Mouse (Mus musculus): Measurements from ENCODE around the gene Gm7271. TPM values are rescaled to one million over a fixed set of nuclear protein-coding genes. Genes with fewer than 3 reads are reported as not detected.

Gene Gm7271
- polyA plus RNA-seq, 1 experiment from 2014 or later = not detected

DNA sequence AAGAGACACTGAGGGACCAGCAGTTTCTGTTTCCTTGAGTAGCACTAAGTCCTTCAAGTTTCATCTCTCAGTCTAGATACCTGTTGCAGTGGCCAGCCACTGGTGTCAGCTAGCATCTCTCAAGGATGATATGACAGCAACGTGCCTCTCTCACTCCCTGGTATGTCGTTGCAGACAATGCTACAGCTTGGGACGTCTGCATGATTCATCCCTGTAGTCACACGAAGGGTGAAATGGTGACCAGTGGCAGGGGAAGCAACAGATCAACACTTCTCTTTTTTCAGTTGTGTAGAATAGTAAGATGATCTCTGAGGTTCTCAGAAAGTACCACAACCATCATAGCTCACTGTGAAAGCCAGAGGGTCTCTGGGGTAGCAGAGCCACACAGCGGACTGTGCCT lies 40.8 kb downstream of the Gm7271 start:
- Histone ChIP-seq H3K4me3 (ENCODE audit: low read depth, low read length) (no peak overlapping the region), H3K9me3 (ENCODE audit: control insufficient read depth, low read length) (no peaks in the 10 kb centered on the region), H3K9ac (ENCODE audit: low read length) (no peak overlapping the region), H3K27ac (ENCODE audit: low read depth) (no peak overlapping the region), H3K27me3 (replicated peaks; ENCODE audit: control insufficient read depth, insufficient read depth, low read length) (no peaks in the 10 kb centered on the region), H3K36me3 (ENCODE audit: control insufficient read depth, insufficient read depth, low read length) (no peaks in the 10 kb centered on the region), H3K4me1 (replicated peaks; ENCODE audit: control insufficient read depth, insufficient read depth, low read length) (no peaks in the 10 kb centered on the region; the same call in 1 of the 2 replicates), H3K4me2 (ENCODE audit: low read length) (no peak overlapping the region)
- ATAC-seq (replicated peaks; ENCODE audit: low FRiP score, low TSS enrichment, low read depth) (no peak), DNase-seq (ENCODE audit: low spot score) (no peak)
- 72% methylated on average over 5 of the region's 5 CpGs for WGBS

DNA sequence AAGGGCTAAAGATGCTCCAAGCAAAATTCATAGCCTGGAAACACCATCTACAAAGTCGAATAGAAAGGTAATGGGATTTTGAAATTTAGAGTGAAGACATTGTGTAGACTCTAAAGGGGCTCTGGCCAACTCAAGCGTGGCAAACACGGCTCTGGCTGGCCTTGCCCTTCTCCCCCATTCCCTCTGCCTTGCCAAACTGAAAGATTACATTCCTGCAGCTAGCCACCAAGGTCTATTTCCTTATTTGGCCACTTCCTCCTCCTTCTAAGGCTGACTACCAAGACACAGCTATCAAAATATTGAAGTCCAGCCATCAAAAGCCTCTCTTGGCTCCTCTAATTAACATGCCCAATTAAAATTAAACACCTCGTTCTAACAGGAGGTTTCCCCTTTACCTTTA lies 41.2 kb downstream of the Gm7271 start:
- ATAC-seq (replicated peaks; ENCODE audit: low FRiP score, low TSS enrichment, low read depth) (no peak), DNase-seq (ENCODE audit: low spot score) (no peak)
- H3K4me1 ChIP-seq (replicated peaks; ENCODE audit: control insufficient read depth, insufficient read depth, low read length) = peaks cover 4% of the 10 kb centered on the region; the same call in 1 of the 2 replicates
- H3K9me3 ChIP-seq (ENCODE audit: control insufficient read depth, low read length) = no peaks in the 10 kb centered on the region
- 55% methylated on average over 4 of the region's 4 CpGs for WGBS
- H3K36me3 ChIP-seq (ENCODE audit: control insufficient read depth, insufficient read depth, low read length) = no peaks in the 10 kb centered on the region
- no peak overlapping the region for H3K9ac ChIP-seq (ENCODE audit: low read length)
- no peak overlapping the region for H3K4me2 ChIP-seq (ENCODE audit: low read length)
- no peaks in the 10 kb centered on the region for H3K27me3 ChIP-seq (replicated peaks; ENCODE audit: control insufficient read depth, insufficient read depth, low read length)
- no peak overlapping the region for H3K4me3 ChIP-seq (ENCODE audit: low read depth, low read length)
- no peak overlapping the region for H3K27ac ChIP-seq (ENCODE audit: low read depth)

DNA sequence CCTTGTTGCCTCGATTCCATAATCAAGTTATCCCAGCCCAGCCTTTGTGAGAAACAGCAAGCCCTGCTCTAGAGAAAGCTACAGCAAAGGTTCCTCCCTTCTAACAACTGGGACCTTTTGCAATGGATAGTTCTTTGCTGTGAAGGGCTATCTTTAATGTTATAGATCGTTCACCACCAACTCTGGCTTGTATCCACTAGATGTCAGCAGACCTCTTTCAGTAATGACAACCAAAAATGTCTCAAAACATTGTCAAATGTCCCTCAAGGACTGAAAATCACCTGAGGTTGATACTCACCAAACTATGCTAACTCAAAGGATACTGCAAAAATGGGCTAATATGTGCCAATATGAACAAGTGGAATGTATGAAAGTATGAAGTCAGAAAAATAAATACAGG lies 42.0 kb downstream of the Gm7271 start:
- 50% methylated on average over 2 of the region's 2 CpGs for WGBS
- no peaks in the 10 kb centered on the region for H3K9me3 ChIP-seq (ENCODE audit: control insufficient read depth, low read length)
- no peaks in the 10 kb centered on the region for H3K36me3 ChIP-seq (ENCODE audit: control insufficient read depth, insufficient read depth, low read length)
- no peaks in the 10 kb centered on the region for H3K27me3 ChIP-seq (replicated peaks; ENCODE audit: control insufficient read depth, insufficient read depth, low read length)
- no peak overlapping the region for H3K27ac ChIP-seq (ENCODE audit: low read depth)
- no peak overlapping the region for H3K4me2 ChIP-seq (ENCODE audit: low read length)
- H3K9ac ChIP-seq (ENCODE audit: low read length) = no peak overlapping the region
- H3K4me3 ChIP-seq (ENCODE audit: low read depth, low read length) = no peak overlapping the region
- DNase-seq (ENCODE audit: low spot score) = no peak
- H3K4me1 ChIP-seq (replicated peaks; ENCODE audit: control insufficient read depth, insufficient read depth, low read length) = peaks cover 10% of the 10 kb centered on the region; the same call in 1 of the 2 replicates
- no peak for ATAC-seq (replicated peaks; ENCODE audit: low FRiP score, low TSS enrichment, low read depth)

DNA sequence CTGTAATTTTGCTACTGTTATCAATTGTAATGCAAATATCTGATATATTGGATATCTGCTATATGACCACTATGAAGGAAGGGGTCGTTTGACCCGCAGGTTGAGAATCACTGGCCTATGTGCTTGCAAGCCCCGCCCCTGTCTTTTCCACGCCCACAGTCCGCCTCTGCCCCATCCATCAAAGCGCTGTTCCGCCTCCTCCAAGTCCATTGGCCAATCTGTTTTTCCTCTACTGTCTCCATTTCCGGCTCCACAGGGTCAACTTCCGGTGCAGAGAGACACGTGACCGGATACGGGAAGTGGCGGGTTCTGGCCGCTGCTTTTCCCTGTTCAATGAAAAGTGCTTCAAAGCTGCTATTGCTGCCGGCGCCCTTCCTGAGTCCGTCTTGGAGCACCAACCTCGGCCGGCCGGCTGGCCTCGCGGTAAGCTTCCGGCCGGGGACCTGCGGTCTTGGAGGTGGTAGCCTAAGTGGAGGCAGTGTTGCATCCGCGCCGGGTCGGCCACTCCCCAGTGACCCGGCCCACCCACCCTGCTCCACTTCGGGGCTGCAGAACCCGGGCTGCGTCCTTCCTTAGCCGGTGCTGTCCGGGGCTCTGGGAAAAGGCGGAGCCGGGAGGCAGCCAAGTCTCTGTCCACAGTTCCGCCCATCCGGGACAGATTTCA lies 45.3 kb downstream of the Gm7271 start, which contains the start of gene Exoc1:
Gene Exoc1, plus strand, starts transcription at position 272 of the 664 bp plus-strand sequence.
- Histone ChIP-seq H3K4me3 (ENCODE audit: low read depth, low read length) (peak within 1 kb of the TSS; percentile 99), H3K4me2 (ENCODE audit: low read length) (peak within 1 kb of the TSS; percentile 96), H3K27me3 (replicated peaks; ENCODE audit: control insufficient read depth, insufficient read depth, low read length) (no peaks in the 10 kb centered on the region), H3K9me3 (ENCODE audit: control insufficient read depth, low read length) (no peaks in the 10 kb centered on the region), H3K9ac (ENCODE audit: low read length) (peak within 1 kb of the TSS; percentile 85), H3K36me3 (ENCODE audit: control insufficient read depth, insufficient read depth, low read length) (peaks cover 8% of the 10 kb centered on the region; the same call in 1 of the 2 replicates), H3K4me1 (replicated peaks; ENCODE audit: control insufficient read depth, insufficient read depth, low read length) (peaks cover 10% of the 10 kb centered on the region; the same call in 1 of the 2 replicates), H3K27ac (ENCODE audit: low read depth) (peak within 1 kb of the TSS; percentile 88)
- under 1% methylated on average over 39 of the region's 39 CpGs for WGBS
- peak; percentile 94 for DNase-seq (ENCODE audit: low spot score)
- peak; percentile 99 for ATAC-seq (replicated peaks; ENCODE audit: low FRiP score, low TSS enrichment, low read depth)

DNA sequence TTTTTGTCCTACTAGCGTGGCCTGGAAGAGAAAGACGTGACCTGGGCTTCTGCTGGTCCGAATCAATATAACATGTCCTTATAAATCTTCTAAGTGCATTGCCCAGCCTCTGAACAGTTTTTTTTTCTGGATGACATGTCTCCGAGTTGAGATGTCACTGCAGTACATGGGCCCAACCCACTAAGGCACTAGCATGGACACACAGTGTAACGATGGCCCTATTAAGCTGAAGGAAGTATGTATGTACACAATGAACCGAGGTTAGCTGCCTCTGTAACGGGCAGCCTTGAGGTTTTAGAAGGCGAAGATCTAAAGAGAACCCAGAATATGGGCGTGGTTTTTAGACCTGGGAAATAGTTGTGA lies 45.8 kb downstream of the Gm7271 start:
- peak overlapping the region; percentile 99 for H3K4me3 ChIP-seq (ENCODE audit: low read depth, low read length)
- peaks cover 8% of the 10 kb centered on the region; the same call in 1 of the 2 replicates for H3K36me3 ChIP-seq (ENCODE audit: control insufficient read depth, insufficient read depth, low read length)
- peak overlapping the region; percentile 88; the same call in 1 of the 2 replicates for H3K27ac ChIP-seq (ENCODE audit: low read depth)
- H3K9me3 ChIP-seq (ENCODE audit: control insufficient read depth, low read length) = no peaks in the 10 kb centered on the region
- DNase-seq (ENCODE audit: low spot score) (peak; percentile 52), ATAC-seq (replicated peaks; ENCODE audit: low FRiP score, low TSS enrichment, low read depth) (peak; percentile 19; the same call in 1 of the 2 replicates)
- 6% methylated on average over 9 of the region's 9 CpGs for WGBS
- peak overlapping the region; percentile 85 for H3K9ac ChIP-seq (ENCODE audit: low read length)
- peaks cover 10% of the 10 kb centered on the region; the same call in 1 of the 2 replicates for H3K4me1 ChIP-seq (replicated peaks; ENCODE audit: control insufficient read depth, insufficient read depth, low read length)
- no peaks in the 10 kb centered on the region for H3K27me3 ChIP-seq (replicated peaks; ENCODE audit: control insufficient read depth, insufficient read depth, low read length)
- H3K4me2 ChIP-seq (ENCODE audit: low read length) = peak overlapping the region; percentile 96

DNA sequence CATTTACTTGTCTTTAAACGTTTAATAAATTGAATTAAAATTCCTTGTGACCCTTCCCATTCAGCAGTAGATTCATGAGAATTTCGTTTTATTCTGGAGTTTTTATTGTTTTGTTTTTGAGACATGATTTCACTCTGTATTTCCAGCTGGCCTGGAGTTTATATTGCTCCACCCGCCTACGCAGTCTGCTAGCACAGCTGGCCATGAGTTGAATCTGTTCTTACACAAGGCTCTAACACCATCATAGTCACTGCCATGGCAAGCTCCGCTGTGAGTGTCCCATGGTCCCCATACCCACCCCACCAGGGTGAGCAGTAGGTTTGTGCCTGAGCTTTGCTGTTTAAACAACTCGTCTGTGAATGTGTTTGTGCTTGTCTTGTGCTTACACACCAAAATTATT lies 49.3 kb downstream of the Gm7271 start:
- no peak overlapping the region for H3K4me3 ChIP-seq (ENCODE audit: low read depth, low read length)
- peaks cover 39% of the 10 kb centered on the region for H3K36me3 ChIP-seq (ENCODE audit: control insufficient read depth, insufficient read depth, low read length)
- DNase-seq (ENCODE audit: low spot score) (no peak), ATAC-seq (replicated peaks; ENCODE audit: low FRiP score, low TSS enrichment, low read depth) (no peak)
- H3K4me2 ChIP-seq (ENCODE audit: low read length) = no peak overlapping the region
- H3K27me3 ChIP-seq (replicated peaks; ENCODE audit: control insufficient read depth, insufficient read depth, low read length) = no peaks in the 10 kb centered on the region
- no peak overlapping the region for H3K9ac ChIP-seq (ENCODE audit: low read length)
- 81% methylated on average over 6 of the region's 6 CpGs for WGBS
- no peaks in the 10 kb centered on the region for H3K9me3 ChIP-seq (ENCODE audit: control insufficient read depth, low read length)
- H3K4me1 ChIP-seq (replicated peaks; ENCODE audit: control insufficient read depth, insufficient read depth, low read length) = peaks cover 10% of the 10 kb centered on the region; the same call in 1 of the 2 replicates
- H3K27ac ChIP-seq (ENCODE audit: low read depth) = no peak overlapping the region

DNA sequence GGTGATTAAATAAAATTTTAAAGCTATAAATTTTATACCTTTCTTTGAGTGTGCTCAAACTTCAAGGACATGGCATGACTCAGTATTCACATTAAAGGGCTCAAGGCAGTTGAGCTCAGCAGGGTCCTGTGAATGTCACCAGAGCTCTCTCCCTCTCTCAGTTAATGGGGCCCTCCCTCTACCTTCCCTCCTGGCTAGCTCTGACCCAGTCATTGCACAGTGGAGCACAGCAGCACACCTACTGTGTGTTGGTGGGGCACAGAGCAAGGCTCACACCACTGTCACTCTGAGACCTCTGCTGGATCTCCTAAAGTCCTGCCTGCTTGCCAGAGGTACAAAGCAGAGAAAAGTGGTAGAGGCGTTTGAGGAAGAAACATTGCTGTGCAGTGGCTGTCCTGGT lies 52.4 kb downstream of the Gm7271 start:
- Histone ChIP-seq H3K4me2 (ENCODE audit: low read length) (no peak overlapping the region), H3K27ac (ENCODE audit: low read depth) (no peak overlapping the region), H3K36me3 (ENCODE audit: control insufficient read depth, insufficient read depth, low read length) (peaks cover 61% of the 10 kb centered on the region), H3K4me3 (ENCODE audit: low read depth, low read length) (no peak overlapping the region), H3K27me3 (replicated peaks; ENCODE audit: control insufficient read depth, insufficient read depth, low read length) (no peaks in the 10 kb centered on the region), H3K9ac (ENCODE audit: low read length) (no peak overlapping the region), H3K9me3 (ENCODE audit: control insufficient read depth, low read length) (no peaks in the 10 kb centered on the region), H3K4me1 (replicated peaks; ENCODE audit: control insufficient read depth, insufficient read depth, low read length) (no peaks in the 10 kb centered on the region)
- 83% methylated on average over 1 of the region's 1 CpGs for WGBS
- ATAC-seq (replicated peaks; ENCODE audit: low FRiP score, low TSS enrichment, low read depth) (no peak), DNase-seq (ENCODE audit: low spot score) (no peak)

DNA sequence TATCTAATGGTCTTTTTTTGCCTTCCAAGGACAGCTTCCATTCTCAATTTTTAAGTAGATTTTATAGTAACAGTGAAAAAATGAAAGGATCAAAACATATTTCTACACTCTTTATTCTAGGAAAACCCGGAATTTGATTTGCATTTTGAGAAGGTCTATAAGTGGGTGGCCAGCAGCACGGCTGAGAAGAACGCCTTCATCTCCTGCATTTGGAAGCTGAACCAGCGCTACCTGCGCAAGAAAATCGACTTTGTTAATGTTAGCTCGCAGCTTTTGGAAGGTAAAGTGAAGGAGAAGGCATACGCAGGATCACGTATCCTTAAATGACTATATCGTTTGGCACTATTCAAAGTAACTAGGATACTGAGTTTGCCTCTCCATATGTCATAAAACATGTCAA lies 53.7 kb downstream of the Gm7271 start:
- H3K27ac ChIP-seq (ENCODE audit: low read depth) = no peak overlapping the region
- WGBS = 93% methylated on average over 10 of the region's 10 CpGs
- H3K36me3 ChIP-seq (ENCODE audit: control insufficient read depth, insufficient read depth, low read length) = peaks cover 72% of the 10 kb centered on the region
- H3K27me3 ChIP-seq (replicated peaks; ENCODE audit: control insufficient read depth, insufficient read depth, low read length) = no peaks in the 10 kb centered on the region
- H3K4me2 ChIP-seq (ENCODE audit: low read length) = no peak overlapping the region
- H3K4me3 ChIP-seq (ENCODE audit: low read depth, low read length) = no peak overlapping the region
- ATAC-seq (replicated peaks; ENCODE audit: low FRiP score, low TSS enrichment, low read depth) = no peak
- no peaks in the 10 kb centered on the region for H3K4me1 ChIP-seq (replicated peaks; ENCODE audit: control insufficient read depth, insufficient read depth, low read length)
- DNase-seq (ENCODE audit: low spot score) = no peak
- H3K9me3 ChIP-seq (ENCODE audit: control insufficient read depth, low read length) = no peaks in the 10 kb centered on the region
- H3K9ac ChIP-seq (ENCODE audit: low read length) = no peak overlapping the region

DNA sequence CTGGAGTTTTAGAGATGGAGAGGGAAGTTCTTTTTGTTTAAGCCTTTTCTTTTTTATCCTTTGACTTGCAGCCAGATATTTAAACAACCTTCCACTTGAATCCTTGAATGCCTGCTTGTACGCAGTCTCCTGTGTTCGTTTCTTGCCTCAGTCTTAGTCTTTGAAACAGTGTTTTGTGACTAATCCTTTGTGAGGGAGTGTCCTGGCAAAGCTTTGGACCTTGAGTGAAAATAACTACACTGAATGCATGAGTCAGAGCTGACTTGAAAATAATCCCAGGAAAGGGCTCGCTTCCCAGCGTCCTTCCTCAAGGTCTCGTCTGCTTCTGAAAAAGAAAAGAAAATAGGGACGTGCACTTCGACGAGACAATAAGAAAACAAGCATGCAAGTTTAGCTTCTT lies 56.3 kb downstream of the Gm7271 start:
- Histone ChIP-seq H3K4me3 (ENCODE audit: low read depth, low read length) (no peak overlapping the region), H3K27me3 (replicated peaks; ENCODE audit: control insufficient read depth, insufficient read depth, low read length) (no peaks in the 10 kb centered on the region), H3K4me2 (ENCODE audit: low read length) (no peak overlapping the region), H3K27ac (ENCODE audit: low read depth) (no peak overlapping the region), H3K36me3 (ENCODE audit: control insufficient read depth, insufficient read depth, low read length) (peaks cover 88% of the 10 kb centered on the region), H3K9ac (ENCODE audit: low read length) (no peak overlapping the region), H3K4me1 (replicated peaks; ENCODE audit: control insufficient read depth, insufficient read depth, low read length) (no peaks in the 10 kb centered on the region), H3K9me3 (ENCODE audit: control insufficient read depth, low read length) (no peaks in the 10 kb centered on the region)
- WGBS = 88% methylated on average over 8 of the region's 8 CpGs
- ATAC-seq (replicated peaks; ENCODE audit: low FRiP score, low TSS enrichment, low read depth) (no peak), DNase-seq (ENCODE audit: low spot score) (no peak)
